Mouse (Mus musculus): ENCODE measurements at regions not wholly inside any gene's neighbourhood (a gene's known extent, or its start where the extent isn't known, plus 50 kb on each side); places are given as distances from the start of the nearest gene placed in this dataset.
"Not testable (repeated sequence)": the region's sequence is repeated elsewhere in the genome, so short reads cannot be mapped to it uniquely, and the experiment has no call there.

GRCm38 (mm10) chr6:103809986-103810341 is 299.6 kb downstream of the Chl1 start:
- peaks cover 39% of the 10 kb centered on the region for H3K27me3 ChIP-seq

GRCm38 (mm10) chr6:103810342-103811001 is 300.1 kb downstream of the Chl1 start:
- Histone ChIP-seq H3K36me3 (no peaks in the 10 kb centered on the region), H3K4me3 (peak overlapping the region; percentile 26), H3K27me3 (peaks cover 41% of the 10 kb centered on the region), H3K4me2 (replicated peaks) (peak overlapping the region; percentile 54), H3K9ac (replicated peaks) (no peak overlapping the region), H3K9me3 (no peaks in the 10 kb centered on the region), H3K4me1 (peaks cover 23% of the 10 kb centered on the region), H3K27ac (replicated peaks) (peak overlapping the region; percentile 64)
- ATAC-seq (ENCODE audit: low FRiP score, low read depth): peak; percentile 77
- WGBS: under 1% methylated on average over 13 of the region's 13 CpGs

More at GRCm38 (mm10) chr6:103809986-103810341, 299.6 kb downstream of the Chl1 start:
- H3K9ac ChIP-seq (replicated peaks): no peak overlapping the region
- peak overlapping the region; percentile 26 for H3K4me3 ChIP-seq
- no peaks in the 10 kb centered on the region for H3K9me3 ChIP-seq
- peak overlapping the region; percentile 64 for H3K27ac ChIP-seq (replicated peaks)
- H3K36me3 ChIP-seq: no peaks in the 10 kb centered on the region
- ATAC-seq (ENCODE audit: low FRiP score, low read depth): peak; percentile 51
- H3K4me1 ChIP-seq: peaks cover 23% of the 10 kb centered on the region
- peak overlapping the region; percentile 54 for H3K4me2 ChIP-seq (replicated peaks)
- 5% methylated on average over 7 of the region's 7 CpGs for WGBS

GRCm38 (mm10) chr6:103816396-103816795 is 306.0 kb downstream of the Chl1 start:
- H3K4me2 ChIP-seq (replicated peaks); ATAC-seq (ENCODE audit: low FRiP score, low read depth); H3K4me3 ChIP-seq; H3K4me1 ChIP-seq; H3K27ac ChIP-seq (replicated peaks); H3K9ac ChIP-seq (replicated peaks); H3K36me3 ChIP-seq; H3K9me3 ChIP-seq: not testable (repeated sequence)
- peaks cover 24% of the 10 kb centered on the region for H3K27me3 ChIP-seq
- WGBS: 72% methylated on average over 5 of the region's 5 CpGs

- Histone ChIP-seq H3K27ac (replicated peaks) (no peak overlapping the region), H3K4me3 (no peak overlapping the region), H3K4me1 (no peaks in the 10 kb centered on the region), H3K9ac (replicated peaks) (no peak overlapping the region), H3K4me2 (replicated peaks) (no peak overlapping the region), H3K36me3 (no peaks in the 10 kb centered on the region), H3K27me3 (no peaks in the 10 kb centered on the region), H3K9me3 (no peaks in the 10 kb centered on the region)
- ATAC-seq (ENCODE audit: low FRiP score, low read depth): 0 out of 2 replicates have a peak, but pooled peaks have one; percentile 44
- WGBS: 77% methylated on average over 2 of the region's 2 CpGs
Observed at GRCm38 (mm10) chr6:103826042-103826441, 315.7 kb downstream of the Chl1 start.

- no peaks in the 10 kb centered on the region for H3K9me3 ChIP-seq
- 97% methylated on average over 3 of the region's 3 CpGs for WGBS
- no peak for ATAC-seq (ENCODE audit: low FRiP score, low read depth)
- H3K9ac ChIP-seq (replicated peaks): no peak overlapping the region
- H3K4me2 ChIP-seq (replicated peaks): no peak overlapping the region
- H3K27me3 ChIP-seq: no peaks in the 10 kb centered on the region
- H3K4me1 ChIP-seq: no peaks in the 10 kb centered on the region
- no peak overlapping the region for H3K4me3 ChIP-seq
- H3K27ac ChIP-seq (replicated peaks): no peak overlapping the region
- no peaks in the 10 kb centered on the region for H3K36me3 ChIP-seq
Observed at GRCm38 (mm10) chr6:103827623-103828022, 317.2 kb downstream of the Chl1 start.

- H3K4me3 ChIP-seq: no peak overlapping the region
- WGBS: 88% methylated on average over 1 of the region's 1 CpGs
Observed at GRCm38 (mm10) chr6:103828866-103829265, 318.5 kb downstream of the Chl1 start.

GRCm38 (mm10) chr6:103832301-103832700 is 321.9 kb downstream of the Chl1 start:
- no peak for ATAC-seq (ENCODE audit: low FRiP score, low read depth)

More at GRCm38 (mm10) chr6:103828866-103829265, 318.5 kb downstream of the Chl1 start:
- no peaks in the 10 kb centered on the region for H3K36me3 ChIP-seq
- H3K9ac ChIP-seq (replicated peaks): no peak overlapping the region
- no peaks in the 10 kb centered on the region for H3K27me3 ChIP-seq
- ATAC-seq (ENCODE audit: low FRiP score, low read depth): no peak
- H3K9me3 ChIP-seq: no peaks in the 10 kb centered on the region
- no peaks in the 10 kb centered on the region for H3K4me1 ChIP-seq
- no peak overlapping the region for H3K27ac ChIP-seq (replicated peaks)
- no peak overlapping the region for H3K4me2 ChIP-seq (replicated peaks)

GRCm38 (mm10) chr6:103832808-103833207 is 322.4 kb downstream of the Chl1 start:
- Histone ChIP-seq H3K9me3 (no peaks in the 10 kb centered on the region), H3K36me3 (no peaks in the 10 kb centered on the region), H3K9ac (replicated peaks) (no peak overlapping the region), H3K4me2 (replicated peaks) (no peak overlapping the region), H3K27me3 (no peaks in the 10 kb centered on the region), H3K27ac (replicated peaks) (no peak overlapping the region), H3K4me1 (no peaks in the 10 kb centered on the region), H3K4me3 (no peak overlapping the region)
- WGBS: 78% methylated on average over 9 of the region's 9 CpGs
- no peak for ATAC-seq (ENCODE audit: low FRiP score, low read depth)

More at GRCm38 (mm10) chr6:103832301-103832700, 321.9 kb downstream of the Chl1 start:
- Histone ChIP-seq H3K4me3 (no peak overlapping the region), H3K36me3 (no peaks in the 10 kb centered on the region), H3K9me3 (no peaks in the 10 kb centered on the region), H3K4me2 (replicated peaks) (no peak overlapping the region), H3K9ac (replicated peaks) (no peak overlapping the region), H3K27ac (replicated peaks) (no peak overlapping the region), H3K4me1 (no peaks in the 10 kb centered on the region), H3K27me3 (no peaks in the 10 kb centered on the region)
- 80% methylated on average over 4 of the region's 4 CpGs for WGBS

GRCm38 (mm10) chr6:103833501-103834132 is 323.2 kb downstream of the Chl1 start:
- no peaks in the 10 kb centered on the region for H3K9me3 ChIP-seq
- no peaks in the 10 kb centered on the region for H3K27me3 ChIP-seq
- WGBS: 52% methylated on average over 16 of the region's 16 CpGs
- H3K4me1 ChIP-seq: no peaks in the 10 kb centered on the region
- no peak overlapping the region for H3K4me2 ChIP-seq (replicated peaks)
- no peak overlapping the region for H3K4me3 ChIP-seq
- H3K27ac ChIP-seq (replicated peaks): no peak overlapping the region
- peak; percentile 78; the same call in 1 of the 2 replicates for ATAC-seq (ENCODE audit: low FRiP score, low read depth)
- no peak overlapping the region for H3K9ac ChIP-seq (replicated peaks)
- H3K36me3 ChIP-seq: no peaks in the 10 kb centered on the region

- H3K27me3 ChIP-seq: no peaks in the 10 kb centered on the region
- no peak overlapping the region for H3K4me2 ChIP-seq (replicated peaks)
- H3K9me3 ChIP-seq: no peaks in the 10 kb centered on the region
- no peaks in the 10 kb centered on the region for H3K36me3 ChIP-seq
- ATAC-seq (ENCODE audit: low FRiP score, low read depth): no peak
- H3K9ac ChIP-seq (replicated peaks): no peak overlapping the region
- 86% methylated on average over 8 of the region's 8 CpGs for WGBS
- H3K4me1 ChIP-seq: no peaks in the 10 kb centered on the region
- H3K27ac ChIP-seq (replicated peaks): no peak overlapping the region
- H3K4me3 ChIP-seq: no peak overlapping the region
Observed at GRCm38 (mm10) chr6:103834726-103835229, 324.4 kb downstream of the Chl1 start.

GRCm38 (mm10) chr6:103859787-103860186 is 349.4 kb downstream of the Chl1 start:
- Histone ChIP-seq H3K9ac (replicated peaks) (no peak overlapping the region), H3K4me2 (replicated peaks) (no peak overlapping the region), H3K36me3 (no peaks in the 10 kb centered on the region), H3K9me3 (no peaks in the 10 kb centered on the region), H3K4me3 (no peak overlapping the region), H3K27me3 (no peaks in the 10 kb centered on the region), H3K4me1 (no peaks in the 10 kb centered on the region), H3K27ac (replicated peaks) (no peak overlapping the region)
- no peak for ATAC-seq (ENCODE audit: low FRiP score, low read depth)

- no peak for ATAC-seq (ENCODE audit: low FRiP score, low read depth)
- Histone ChIP-seq H3K9ac (replicated peaks) (no peak overlapping the region), H3K4me3 (no peak overlapping the region), H3K27me3 (no peaks in the 10 kb centered on the region), H3K36me3 (no peaks in the 10 kb centered on the region), H3K4me2 (replicated peaks) (no peak overlapping the region), H3K9me3 (no peaks in the 10 kb centered on the region), H3K4me1 (no peaks in the 10 kb centered on the region), H3K27ac (replicated peaks) (no peak overlapping the region)
- 75% methylated on average over 3 of the region's 3 CpGs for WGBS
Observed at GRCm38 (mm10) chr6:103893455-103893854, 383.1 kb downstream of the Chl1 start.

Data from midbrain, embryonic 12.5 days (tissue).